Mouse (Mus musculus): ENCODE results near the gene Olfr661. TPM values are rescaled to one million over a fixed set of nuclear protein-coding genes. Genes with fewer than 3 reads are reported as not detected.
A peak's percentile ranks its signal among the peaks of the same experiment; 100 is the strongest.

Olfr661 gene
- 0.11 and 0.12 TPM in 2 replicates for polyA plus RNA-seq (2015; fragmentation: Nextera tagmentation; extraction: Ambion mirVana)

DNA sequence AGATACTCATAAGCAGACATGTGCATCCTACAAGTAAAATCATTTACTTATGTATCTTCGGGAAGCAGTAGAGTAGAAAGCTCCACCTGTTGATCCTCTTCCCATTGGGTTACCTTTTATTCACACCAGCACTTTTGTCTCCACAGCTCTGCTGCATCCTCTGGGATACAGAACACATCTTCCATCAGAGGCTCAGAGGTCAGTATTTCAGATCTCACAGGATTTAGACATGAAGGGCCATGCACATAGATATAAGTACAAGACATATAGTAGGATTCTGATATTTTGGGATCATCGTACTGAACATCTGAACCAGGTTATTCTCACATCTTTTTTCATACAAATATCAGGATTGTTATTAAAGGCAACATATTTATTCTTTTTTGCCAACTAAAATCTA, at the start of gene Olfr661:
Gene Olfr661 (plus strand): TSS at position 301 of the 400 bp plus-strand sequence.
- ATAC-seq (ENCODE audit: insufficient number of reproducible peaks, low FRiP score, low TSS enrichment, low read depth): no peak
- H3K4me1 ChIP-seq: no peaks in the 10 kb centered on the region
- no peaks in the 10 kb centered on the region for H3K36me3 ChIP-seq
- no peak within 1 kb of the TSS for H3K9ac ChIP-seq
- H3K4me2 ChIP-seq (replicated peaks): no peak within 1 kb of the TSS
- 87% methylated on average over 2 of the region's 2 CpGs for WGBS
- H3K27ac ChIP-seq (replicated peaks): no peak within 1 kb of the TSS
- H3K9me3 ChIP-seq (replicated peaks): no peaks in the 10 kb centered on the region
- no peak within 1 kb of the TSS for H3K4me3 ChIP-seq (replicated peaks)
- H3K27me3 ChIP-seq: no peaks in the 10 kb centered on the region

DNA sequence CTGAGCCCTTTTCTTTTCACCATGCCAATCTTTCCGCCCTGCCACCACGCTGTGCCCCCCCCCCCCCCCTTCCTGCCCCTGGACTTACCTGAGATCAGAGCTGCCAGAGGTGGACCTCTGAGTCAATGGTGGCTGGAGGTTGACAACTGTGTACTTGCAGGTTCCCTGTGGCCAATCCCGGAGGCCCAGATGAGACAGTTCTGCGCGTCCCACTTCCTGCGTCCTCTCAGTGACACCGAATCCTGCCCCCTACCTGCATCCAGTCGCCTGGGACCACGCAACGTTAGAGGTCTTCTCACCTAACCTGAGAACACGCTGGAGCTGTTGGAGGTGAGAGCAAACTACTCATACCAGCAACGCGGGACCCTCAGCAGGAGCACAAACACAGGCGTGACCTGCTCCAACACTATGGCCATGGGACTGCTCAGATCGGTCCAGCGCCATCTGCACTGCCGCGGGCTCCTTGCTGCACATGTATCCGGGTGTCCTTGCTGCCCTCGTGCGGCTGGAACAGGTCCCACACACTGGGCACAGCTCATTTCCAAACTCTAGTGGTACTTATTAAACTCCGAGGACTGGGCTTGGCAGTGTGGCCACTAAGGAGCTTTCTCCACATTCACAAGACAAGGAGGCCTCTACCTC, 39.3 kb upstream of the Olfr661 start, which contains the start of gene Olfr658:
Gene Olfr658 (minus strand): TSS at position 465 of the 642 bp plus-strand sequence.
- Histone ChIP-seq H3K4me2 (replicated peaks) (peak within 1 kb of the TSS; percentile 35), H3K27ac (replicated peaks) (no peak within 1 kb of the TSS), H3K4me3 (replicated peaks) (no peak within 1 kb of the TSS), H3K4me1 (no peaks in the 10 kb centered on the region), H3K9me3 (replicated peaks) (no peaks in the 10 kb centered on the region), H3K27me3 (no peaks in the 10 kb centered on the region), H3K36me3 (no peaks in the 10 kb centered on the region), H3K9ac (no peak within 1 kb of the TSS)
- WGBS: 19% methylated on average over 21 of the region's 22 CpGs
- ATAC-seq (ENCODE audit: insufficient number of reproducible peaks, low FRiP score, low TSS enrichment, low read depth): no peak

DNA sequence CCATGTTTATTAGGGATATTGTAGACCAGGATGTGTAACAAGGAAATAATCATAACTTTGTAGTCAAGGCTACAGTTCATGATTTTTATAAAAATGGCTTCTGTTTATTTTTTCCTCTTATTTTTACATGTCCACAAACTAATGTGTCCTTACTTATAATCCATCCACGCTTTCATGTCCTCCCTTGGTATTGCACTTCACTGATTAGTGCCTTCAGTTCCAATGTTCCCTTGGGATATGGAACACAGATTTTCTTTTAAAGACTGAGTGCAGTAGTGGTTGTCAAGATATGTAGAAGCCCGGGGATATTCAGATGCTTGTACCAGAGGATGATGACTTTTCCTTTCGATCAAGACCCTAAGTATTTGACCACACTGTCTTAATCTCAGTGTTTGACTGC, 19.8 kb upstream of the Olfr661 start, which contains the start of gene Olfr659:
Gene Olfr659 (plus strand): TSS at position 301 of the 400 bp plus-strand sequence.
- no peaks in the 10 kb centered on the region for H3K9me3 ChIP-seq (replicated peaks)
- H3K27ac ChIP-seq (replicated peaks): no peak within 1 kb of the TSS
- H3K4me1 ChIP-seq: no peaks in the 10 kb centered on the region
- no peaks in the 10 kb centered on the region for H3K36me3 ChIP-seq
- H3K4me3 ChIP-seq (replicated peaks): no peak within 1 kb of the TSS
- WGBS: 86% methylated on average over 3 of the region's 3 CpGs
- no peak for ATAC-seq (ENCODE audit: insufficient number of reproducible peaks, low FRiP score, low TSS enrichment, low read depth)
- H3K4me2 ChIP-seq (replicated peaks): no peak within 1 kb of the TSS
- H3K9ac ChIP-seq: no peak within 1 kb of the TSS
- H3K27me3 ChIP-seq: no peaks in the 10 kb centered on the region

Other genes starting within 250 kb of the Olfr661 start
- 1.8 and 2.3 TPM in 2 replicates for gene Trim30a, start 221.3 kb upstream of the Olfr661 start, polyA plus RNA-seq (2015; fragmentation: Nextera tagmentation; extraction: Ambion mirVana)
- 0.74 and 0.85 TPM in 2 replicates for gene Trim30d, start 178.7 kb upstream of the Olfr661 start, polyA plus RNA-seq (2015; fragmentation: Nextera tagmentation; extraction: Ambion mirVana)
- gene Olfr651, start 136.4 kb upstream of the Olfr661 start, polyA plus RNA-seq (2015; fragmentation: Nextera tagmentation; extraction: Ambion mirVana): not detected in 2 replicates
- 0.11 TPM in 1 of 2 replicates, not detected in the other for gene Olfr652, start 125.6 kb upstream of the Olfr661 start, polyA plus RNA-seq (2015; fragmentation: Nextera tagmentation; extraction: Ambion mirVana)
- 0.11 and 0.16 TPM in 2 replicates for gene Olfr653, start 109.2 kb upstream of the Olfr661 start, polyA plus RNA-seq (2015; fragmentation: Nextera tagmentation; extraction: Ambion mirVana)
- 0.12 TPM in 1 of 2 replicates, not detected in the other for gene Olfr654, start 99.5 kb upstream of the Olfr661 start, polyA plus RNA-seq (2015; fragmentation: Nextera tagmentation; extraction: Ambion mirVana)
- 0.16 and 0.29 TPM in 2 replicates for gene Olfr655, start 84.7 kb upstream of the Olfr661 start, polyA plus RNA-seq (2015; fragmentation: Nextera tagmentation; extraction: Ambion mirVana)
- gene Olfr656, start 72.5 kb upstream of the Olfr661 start, polyA plus RNA-seq (2015; fragmentation: Nextera tagmentation; extraction: Ambion mirVana): 0.05 TPM in 1 of 2 replicates, not detected in the other
- gene Olfr657, start 61.7 kb upstream of the Olfr661 start, polyA plus RNA-seq (2015; fragmentation: Nextera tagmentation; extraction: Ambion mirVana): not detected in 2 replicates
- gene Olfr658, start 39.2 kb upstream of the Olfr661 start, polyA plus RNA-seq (2015; fragmentation: Nextera tagmentation; extraction: Ambion mirVana): 0.12 TPM in 1 of 2 replicates, not detected in the other
- 0.22 and 0.37 TPM in 2 replicates for gene Olfr659, start 19.7 kb upstream of the Olfr661 start, polyA plus RNA-seq (2015; fragmentation: Nextera tagmentation; extraction: Ambion mirVana)
- gene Usp17le, start 91.0 kb downstream of the Olfr661 start, polyA plus RNA-seq (2015; fragmentation: Nextera tagmentation; extraction: Ambion mirVana): not detected in 2 replicates
- gene Usp17lb, start 156.1 kb downstream of the Olfr661 start, polyA plus RNA-seq (2015; fragmentation: Nextera tagmentation; extraction: Ambion mirVana): not detected in 2 replicates
- gene Usp17la, start 170.5 kb downstream of the Olfr661 start, polyA plus RNA-seq (2015; fragmentation: Nextera tagmentation; extraction: Ambion mirVana): 0.12 TPM in 1 of 2 replicates, not detected in the other
- 0.20 TPM in 1 of 2 replicates, not detected in the other for gene Olfr665, start 191.5 kb downstream of the Olfr661 start, polyA plus RNA-seq (2015; fragmentation: Nextera tagmentation; extraction: Ambion mirVana)
- gene Olfr666, start 209.5 kb downstream of the Olfr661 start, polyA plus RNA-seq (2015; fragmentation: Nextera tagmentation; extraction: Ambion mirVana): 0.22 and 0.89 TPM in 2 replicates
- gene Olfr667, start 235.0 kb downstream of the Olfr661 start, polyA plus RNA-seq (2015; fragmentation: Nextera tagmentation; extraction: Ambion mirVana): not detected in 2 replicates
- not detected in 2 replicates for gene Olfr668, start 241.6 kb downstream of the Olfr661 start, polyA plus RNA-seq (2015; fragmentation: Nextera tagmentation; extraction: Ambion mirVana)
- 0.23 and 0.50 TPM in 2 replicates for gene Olfr669, start 247.7 kb downstream of the Olfr661 start, polyA plus RNA-seq (2015; fragmentation: Nextera tagmentation; extraction: Ambion mirVana)

Measured in embryonic facial prominence, embryonic 15.5 days (tissue).